Mouse (Mus musculus) heart, embryonic 10.5 days (tissue): ENCODE measurements around the gene Afap1. TPM values are rescaled to one million over a fixed set of nuclear protein-coding genes. Genes with fewer than 3 reads are reported as not detected.

Experiments used
- DNase-seq: peaks from one replicate; pipeline ENCODE4 v3.0.0-alpha.2; 2017; ENCODE audit warnings: low spot score
- H3K27ac ChIP-seq: fragments of 300-500 bp; sonication (generic); 2 replicates; pipeline ENCODE4 v1.5.1; 2016; ENCODE audit warnings: mild to moderate bottlenecking
- H3K27me3 ChIP-seq: fragments of 300-500 bp; sonication (generic); 2 replicates; pipeline ENCODE4 v1.6.1; 2016; ENCODE audit warnings: mild to moderate bottlenecking; ENCODE audit not compliant: poor library complexity, insufficient read depth, severe bottlenecking
- H3K36me3 ChIP-seq: fragments of 300-500 bp; sonication (generic); 2 replicates; pipeline ENCODE4 v1.6.1; 2016; ENCODE audit warnings: mild to moderate bottlenecking, moderate library complexity
- H3K4me1 ChIP-seq: fragments of 300-500 bp; sonication (generic); 2 replicates; pipeline ENCODE4 v1.6.1; 2016; ENCODE audit warnings: mild to moderate bottlenecking
- H3K4me3 ChIP-seq: fragments of 300-500 bp; sonication (generic); 2 replicates; pipeline ENCODE4 v1.5.1; 2016; ENCODE audit warnings: mild to moderate bottlenecking, moderate library complexity
- H3K9me3 ChIP-seq: fragments of 300-500 bp; sonication (generic); 2 replicates; pipeline ENCODE4 v1.6.1; 2016; ENCODE audit warnings: mild to moderate bottlenecking, moderate library complexity
- WGBS: fragments of 180-500 bp; shearing (Covaris S2); methylation state at CpG from one replicate; pipeline ENCODE4 v1.1.7; 2016; 5-methylcytosine and 5-hydroxymethylcytosine counted together
- polyA plus RNA-seq: library from polyadenylated mRNA; unstranded; fragments of >200 nt; fragmentation: Nextera tagmentation; extraction: Ambion mirVana; gene quantifications from 2 replicates; pipeline ENCODE4 v1.2.1, GENCODE M21; 2016

Gene Afap1
- polyA plus RNA-seq, 1 experiment from 2014 or later = 21.7 TPM

GRCm38 (mm10) chr5:35971841-35972578 lies 78.9 kb downstream of the Afap1 start:
- H3K27me3 ChIP-seq = no peaks in the 10 kb centered on the region
- no peak for DNase-seq
- no peaks in the 10 kb centered on the region for H3K9me3 ChIP-seq
- no peak overlapping the region for H3K4me3 ChIP-seq
- H3K36me3 ChIP-seq = peaks cover 71% of the 10 kb centered on the region
- 57% methylated on average over 10 of the region's 10 CpGs for WGBS
- H3K4me1 ChIP-seq = peaks cover 26% of the 10 kb centered on the region
- H3K27ac ChIP-seq = peak overlapping the region; percentile 47; the same call in 1 of the 2 replicates

- Histone ChIP-seq H3K4me3 (no peak overlapping the region), H3K9me3 (no peaks in the 10 kb centered on the region), H3K36me3 (peaks cover 71% of the 10 kb centered on the region), H3K27ac (no peak overlapping the region; the same call in 1 of the 2 replicates), H3K4me1 (peaks cover 26% of the 10 kb centered on the region), H3K27me3 (no peaks in the 10 kb centered on the region)
- no peak for DNase-seq
- 54% methylated on average over 7 of the region's 7 CpGs for WGBS
Observed at GRCm38 (mm10) chr5:35972739-35973138, 79.6 kb downstream of the Afap1 start.

GRCm38 (mm10) chr5:35973800-35974199 lies 80.7 kb downstream of the Afap1 start:
- no peaks in the 10 kb centered on the region for H3K27me3 ChIP-seq
- peaks cover 26% of the 10 kb centered on the region for H3K4me1 ChIP-seq
- H3K4me3 ChIP-seq = no peak overlapping the region
- no peaks in the 10 kb centered on the region for H3K9me3 ChIP-seq
- no peak for DNase-seq
- no peak overlapping the region for H3K27ac ChIP-seq
- H3K36me3 ChIP-seq = peaks cover 70% of the 10 kb centered on the region
- WGBS = 68% methylated on average over 12 of the region's 12 CpGs

- Histone ChIP-seq H3K27me3 (no peaks in the 10 kb centered on the region), H3K36me3 (peaks cover 70% of the 10 kb centered on the region), H3K4me3 (no peak overlapping the region), H3K27ac (peak overlapping the region; percentile 19; the same call in 1 of the 2 replicates), H3K9me3 (no peaks in the 10 kb centered on the region), H3K4me1 (peaks cover 26% of the 10 kb centered on the region)
- DNase-seq = no peak
- 70% methylated on average over 15 of the region's 15 CpGs for WGBS
Observed at GRCm38 (mm10) chr5:35974265-35974664, 81.1 kb downstream of the Afap1 start.

- 15% methylated on average over 5 of the region's 5 CpGs for WGBS
- peaks cover 58% of the 10 kb centered on the region for H3K36me3 ChIP-seq
Observed at GRCm38 (mm10) chr5:35975681-35976080, 82.6 kb downstream of the Afap1 start.

GRCm38 (mm10) chr5:35980542-35980941 lies 87.4 kb downstream of the Afap1 start:
- no peak for DNase-seq
- H3K4me3 ChIP-seq = no peak overlapping the region

More at GRCm38 (mm10) chr5:35975681-35976080, 82.6 kb downstream of the Afap1 start:
- Histone ChIP-seq H3K27ac (no peak overlapping the region), H3K4me3 (no peak overlapping the region), H3K4me1 (peaks cover 24% of the 10 kb centered on the region), H3K27me3 (no peaks in the 10 kb centered on the region), H3K9me3 (no peaks in the 10 kb centered on the region)
- DNase-seq = no peak

GRCm38 (mm10) chr5:35981341-35981740 lies 88.2 kb downstream of the Afap1 start:
- H3K36me3 ChIP-seq = peaks cover 68% of the 10 kb centered on the region
- no peak overlapping the region for H3K27ac ChIP-seq
- no peaks in the 10 kb centered on the region for H3K27me3 ChIP-seq
- no peak overlapping the region for H3K4me3 ChIP-seq
- 81% methylated on average over 5 of the region's 5 CpGs for WGBS
- H3K9me3 ChIP-seq = no peaks in the 10 kb centered on the region
- peaks cover 26% of the 10 kb centered on the region for H3K4me1 ChIP-seq
- DNase-seq = no peak

More at GRCm38 (mm10) chr5:35980542-35980941, 87.4 kb downstream of the Afap1 start:
- Histone ChIP-seq H3K9me3 (no peaks in the 10 kb centered on the region), H3K36me3 (peaks cover 66% of the 10 kb centered on the region), H3K27ac (no peak overlapping the region), H3K4me1 (peaks cover 21% of the 10 kb centered on the region), H3K27me3 (no peaks in the 10 kb centered on the region)
- 92% methylated on average over 5 of the region's 5 CpGs for WGBS

GRCm38 (mm10) chr5:35981976-35982375 lies 88.9 kb downstream of the Afap1 start:
- no peaks in the 10 kb centered on the region for H3K27me3 ChIP-seq
- no peak overlapping the region for H3K27ac ChIP-seq
- WGBS = 44% methylated on average over 4 of the region's 4 CpGs
- peaks cover 68% of the 10 kb centered on the region for H3K36me3 ChIP-seq
- no peaks in the 10 kb centered on the region for H3K9me3 ChIP-seq
- DNase-seq = peak; percentile 84
- H3K4me3 ChIP-seq = no peak overlapping the region
- peaks cover 32% of the 10 kb centered on the region for H3K4me1 ChIP-seq

GRCm38 (mm10) chr5:35985611-35986010 lies 92.5 kb downstream of the Afap1 start:
- H3K9me3 ChIP-seq = no peaks in the 10 kb centered on the region
- H3K27ac ChIP-seq = peak overlapping the region; percentile 66; the same call in 1 of the 2 replicates
- H3K4me1 ChIP-seq = peaks cover 35% of the 10 kb centered on the region
- peaks cover 80% of the 10 kb centered on the region for H3K36me3 ChIP-seq
- H3K4me3 ChIP-seq = no peak overlapping the region
- H3K27me3 ChIP-seq = no peaks in the 10 kb centered on the region
- 68% methylated on average over 8 of the region's 8 CpGs for WGBS
- no peak for DNase-seq

GRCm38 (mm10) chr5:35988085-35988484 lies 95.0 kb downstream of the Afap1 start:
- Histone ChIP-seq H3K27ac (no peak overlapping the region), H3K9me3 (no peaks in the 10 kb centered on the region), H3K27me3 (no peaks in the 10 kb centered on the region), H3K4me1 (peaks cover 25% of the 10 kb centered on the region; the same call in 1 of the 2 replicates), H3K36me3 (peaks cover 92% of the 10 kb centered on the region), H3K4me3 (no peak overlapping the region)
- DNase-seq = no peak
- WGBS = 88% methylated on average over 8 of the region's 8 CpGs

- peaks cover 92% of the 10 kb centered on the region for H3K36me3 ChIP-seq
- no peaks in the 10 kb centered on the region for H3K9me3 ChIP-seq
- H3K27ac ChIP-seq = no peak overlapping the region
- no peaks in the 10 kb centered on the region for H3K27me3 ChIP-seq
- peaks cover 24% of the 10 kb centered on the region; the same call in 1 of the 2 replicates for H3K4me1 ChIP-seq
- no peak overlapping the region for H3K4me3 ChIP-seq
- DNase-seq = no peak
- 80% methylated on average over 6 of the region's 6 CpGs for WGBS
Observed at GRCm38 (mm10) chr5:35989506-35989905, 96.4 kb downstream of the Afap1 start.

GRCm38 (mm10) chr5:35989986-35990735 lies 97.0 kb downstream of the Afap1 start:
- Histone ChIP-seq H3K4me1 (peaks cover 17% of the 10 kb centered on the region; the same call in 1 of the 2 replicates), H3K27ac (no peak overlapping the region), H3K9me3 (no peaks in the 10 kb centered on the region), H3K27me3 (no peaks in the 10 kb centered on the region), H3K4me3 (no peak overlapping the region), H3K36me3 (peaks cover 90% of the 10 kb centered on the region)
- 82% methylated on average over 11 of the region's 11 CpGs for WGBS
- no peak for DNase-seq

GRCm38 (mm10) chr5:36003797-36004196 lies 110.7 kb downstream of the Afap1 start:
- no peak overlapping the region for H3K27ac ChIP-seq
- H3K27me3 ChIP-seq = no peaks in the 10 kb centered on the region
- peaks cover 45% of the 10 kb centered on the region for H3K36me3 ChIP-seq
- WGBS = 75% methylated on average over 10 of the region's 10 CpGs
- H3K4me1 ChIP-seq = no peaks in the 10 kb centered on the region
- no peaks in the 10 kb centered on the region for H3K9me3 ChIP-seq
- H3K4me3 ChIP-seq = no peak overlapping the region
- DNase-seq = no peak
